Mouse (Mus musculus) adipocyte (in vitro differentiated cells): ENCODE results near the gene Fam163b.

Experiments
- DNase-seq: peaks from one replicate; pipeline ENCODE4 v3.0.0-alpha.2; 2016; ENCODE audit warnings: low spot score

Fam163b gene

DNA sequence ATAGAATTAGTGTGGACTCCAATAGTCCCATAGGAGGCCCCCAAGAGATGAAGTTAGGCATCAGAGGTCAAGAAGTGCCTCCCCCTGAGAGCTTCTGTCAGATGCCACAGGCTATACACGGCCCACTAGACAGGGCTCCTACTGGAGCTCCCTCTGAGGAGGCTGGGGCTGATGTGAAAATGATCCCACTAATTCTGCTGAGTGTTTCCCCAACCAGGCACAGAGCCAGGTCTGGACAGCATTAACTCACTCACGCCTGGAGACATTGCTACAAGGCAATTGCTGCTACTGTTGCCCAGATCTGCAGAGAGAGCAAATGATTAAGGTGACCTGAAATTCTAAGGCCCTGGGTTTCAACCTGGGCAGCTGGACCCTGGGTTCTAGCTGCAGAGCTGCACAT lies 56.5 kb downstream of the Fam163b start:
- no peak for DNase-seq

DNA sequence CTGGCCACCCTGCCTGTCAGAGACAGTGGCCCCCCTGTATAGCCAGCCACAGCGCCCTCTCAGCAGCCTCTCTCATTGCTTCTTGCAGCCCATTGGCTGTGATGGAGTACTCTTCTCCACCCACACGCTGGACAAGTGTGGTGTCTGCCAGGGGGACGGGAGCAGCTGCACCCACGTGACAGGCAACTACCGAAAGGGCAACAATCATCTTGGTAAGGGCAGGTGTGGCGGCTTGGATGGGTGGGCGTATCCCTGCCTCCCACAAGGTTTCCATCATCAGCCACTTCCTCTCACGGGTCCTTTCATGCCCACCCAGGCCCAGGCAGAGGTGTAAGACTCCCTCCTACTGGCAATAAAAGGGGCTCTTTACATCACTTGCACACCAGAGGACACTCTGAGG lies 57.3 kb downstream of the Fam163b start:
- DNase-seq = no peak

DNA sequence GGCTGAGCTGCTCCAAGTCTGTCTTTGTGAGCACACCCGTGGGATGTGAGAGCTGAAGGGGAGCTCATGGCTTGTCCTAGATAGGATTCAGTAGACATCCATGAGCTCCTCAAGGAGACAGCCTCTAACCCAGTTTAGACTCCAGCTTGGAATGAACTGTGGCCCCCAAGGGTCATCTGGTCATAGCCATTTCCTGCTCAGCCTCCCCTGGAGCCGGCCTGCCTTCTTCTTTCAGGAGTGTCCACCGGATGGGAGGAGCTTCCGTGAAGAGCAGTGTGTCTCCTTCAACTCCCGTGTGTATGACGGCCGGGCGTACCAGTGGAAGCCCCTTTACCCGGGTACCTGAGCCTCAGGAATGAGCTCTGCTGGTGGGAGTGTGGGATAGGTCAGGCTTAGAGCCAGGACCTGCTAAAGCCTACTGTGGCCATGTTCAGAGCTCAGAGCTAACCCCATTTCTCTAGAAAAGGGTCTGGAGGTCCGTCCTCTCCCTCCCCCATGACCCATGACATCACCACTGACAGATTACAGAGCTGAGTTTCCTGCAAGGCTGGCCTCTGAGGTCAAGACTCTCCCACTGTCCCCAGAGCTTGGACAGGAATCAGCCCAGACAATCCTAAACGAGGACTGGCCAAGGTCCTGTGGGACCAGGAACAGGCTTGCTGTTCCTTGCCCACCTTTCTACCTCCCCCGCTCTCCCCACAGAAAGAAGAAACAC lies 58.4 kb downstream of the Fam163b start:
- no peak for DNase-seq

DNA sequence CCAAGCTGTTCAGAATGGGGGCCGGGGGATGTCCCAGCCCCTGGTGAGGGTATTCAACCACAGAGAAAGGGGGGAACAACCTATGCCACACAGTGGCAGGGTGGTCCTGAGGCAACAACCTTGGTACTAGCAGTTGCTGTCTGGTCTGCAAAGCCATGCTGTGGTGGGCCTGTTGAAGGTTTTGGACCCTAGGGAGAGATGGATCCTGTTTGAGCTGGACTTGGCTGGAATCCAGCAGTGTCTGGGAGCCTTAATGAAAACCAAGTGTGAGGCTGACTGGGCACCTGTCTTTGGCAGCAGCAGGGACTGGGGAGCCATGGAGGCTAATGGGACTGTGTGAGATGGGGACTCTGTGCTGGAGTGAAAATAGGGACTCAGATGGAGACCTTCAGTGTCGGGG lies 62.6 kb downstream of the Fam163b start:
- DNase-seq = no peak

DNA sequence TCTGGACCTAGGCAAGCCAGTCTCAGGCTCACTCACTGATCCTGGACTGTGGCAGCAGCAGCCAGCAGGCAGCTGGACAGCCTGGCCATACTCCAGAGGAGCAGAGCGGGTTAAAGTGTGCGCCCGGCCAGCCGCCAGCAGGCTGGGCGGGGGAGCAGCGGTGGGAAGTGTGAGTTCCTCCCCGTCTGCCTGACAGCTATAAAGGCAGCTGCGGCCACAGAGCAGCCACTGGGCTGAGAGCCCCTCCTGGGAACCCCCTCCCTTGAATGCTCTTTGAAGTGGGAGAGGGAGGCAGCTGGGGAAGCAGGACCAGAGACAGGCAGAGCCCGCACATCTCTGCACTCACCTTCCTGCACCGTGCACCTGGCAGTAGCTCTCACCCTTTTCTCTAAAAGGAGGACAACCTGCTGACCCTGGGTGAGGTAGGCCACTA lies 63.1 kb downstream of the Fam163b start, which contains the start of gene Adamtsl2:
TSS of gene Adamtsl2 (plus strand) at position 228 of the 433 bp plus-strand sequence.
- DNase-seq = peak; percentile 80

DNA sequence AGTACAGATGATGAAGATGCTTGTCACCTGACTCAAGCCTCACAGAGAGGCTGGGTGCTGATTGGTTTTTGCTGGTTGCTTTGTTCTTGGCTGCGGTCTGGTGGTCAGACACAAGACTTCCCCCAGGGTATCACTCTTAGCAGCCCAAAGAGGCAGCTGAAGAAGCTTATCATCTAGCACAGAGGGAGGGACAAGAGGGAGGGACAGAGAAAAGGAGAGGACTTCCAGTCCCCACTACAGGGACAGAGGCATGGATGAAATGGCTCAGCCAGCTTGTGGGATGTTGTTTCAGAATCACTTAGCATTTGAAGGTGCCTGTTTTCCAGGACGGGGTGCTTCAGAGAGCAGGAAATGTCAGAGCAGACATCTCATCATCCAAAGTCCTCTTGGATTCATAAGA lies 64.0 kb downstream of the Fam163b start:
- no peak for DNase-seq

DNA sequence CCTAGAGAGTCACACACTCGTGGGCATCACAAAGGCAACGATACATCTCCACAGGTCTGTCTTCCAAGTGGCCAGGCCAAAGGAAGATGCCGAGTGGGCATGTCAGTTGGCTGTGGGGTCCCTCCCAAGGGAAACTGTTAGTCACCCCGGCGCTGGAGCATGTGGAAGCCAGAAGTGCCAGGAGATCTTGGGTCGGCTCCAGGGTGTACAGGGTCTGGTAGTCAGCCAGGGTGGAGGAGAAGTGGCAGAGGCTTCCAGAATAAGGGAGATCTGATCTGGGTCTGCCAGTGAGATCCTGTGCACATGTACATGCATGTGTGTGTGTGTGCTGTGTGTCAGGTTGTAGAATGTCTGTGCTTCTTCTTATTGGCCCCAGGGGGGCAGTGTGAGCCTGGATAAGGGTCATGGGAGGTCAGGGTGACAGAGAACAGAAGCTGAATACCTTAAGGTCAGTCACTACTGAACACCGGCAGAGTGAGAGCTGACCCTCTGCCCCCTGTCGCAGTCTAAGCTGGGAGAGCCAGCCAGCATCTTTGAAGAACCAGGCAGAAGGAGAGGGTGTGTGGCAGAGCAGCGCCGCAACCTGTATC lies 64.5 kb downstream of the Fam163b start:
- DNase-seq = peak; percentile 19

DNA sequence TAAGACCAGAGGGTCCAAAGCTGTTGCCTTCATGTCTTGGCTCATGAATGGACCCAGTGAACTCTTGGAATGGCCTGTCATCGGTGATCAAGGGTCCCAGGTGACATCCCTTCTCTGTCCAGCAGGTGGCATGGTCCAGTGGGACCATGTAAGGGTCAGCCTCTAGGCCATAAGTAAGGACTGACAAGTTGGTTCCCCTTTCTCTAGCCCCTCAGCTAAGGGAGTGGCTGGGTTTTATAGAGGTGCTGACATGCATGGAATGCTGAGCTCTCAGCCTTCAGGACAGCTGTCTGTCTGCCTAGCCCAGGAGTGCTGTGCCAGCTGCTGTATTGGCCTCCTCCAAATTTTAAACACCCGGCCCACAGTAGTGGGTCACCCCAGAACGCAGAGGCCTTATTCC lies 66.8 kb downstream of the Fam163b start:
- DNase-seq = peak; percentile 45

DNA sequence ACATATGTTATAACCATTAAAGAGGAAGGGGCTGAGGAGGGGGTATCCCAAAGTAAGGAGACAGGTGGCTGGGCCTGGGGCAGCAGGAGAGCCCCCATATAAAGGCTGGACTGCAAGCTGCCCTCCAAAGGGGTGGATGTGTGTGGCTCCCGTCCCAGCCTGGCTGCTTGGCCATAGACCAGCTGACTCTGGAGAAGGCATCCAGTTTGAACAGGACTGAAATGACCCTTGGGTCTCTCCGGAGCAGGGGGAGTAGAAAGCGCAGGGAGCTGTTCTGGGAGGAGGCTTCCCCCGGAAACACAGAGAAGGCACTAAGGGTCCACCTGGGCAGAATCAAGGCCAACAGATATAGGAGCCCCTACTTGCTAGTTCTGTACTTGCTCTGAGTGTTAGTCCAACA lies 67.5 kb downstream of the Fam163b start:
- DNase-seq = peak; percentile 47

DNA sequence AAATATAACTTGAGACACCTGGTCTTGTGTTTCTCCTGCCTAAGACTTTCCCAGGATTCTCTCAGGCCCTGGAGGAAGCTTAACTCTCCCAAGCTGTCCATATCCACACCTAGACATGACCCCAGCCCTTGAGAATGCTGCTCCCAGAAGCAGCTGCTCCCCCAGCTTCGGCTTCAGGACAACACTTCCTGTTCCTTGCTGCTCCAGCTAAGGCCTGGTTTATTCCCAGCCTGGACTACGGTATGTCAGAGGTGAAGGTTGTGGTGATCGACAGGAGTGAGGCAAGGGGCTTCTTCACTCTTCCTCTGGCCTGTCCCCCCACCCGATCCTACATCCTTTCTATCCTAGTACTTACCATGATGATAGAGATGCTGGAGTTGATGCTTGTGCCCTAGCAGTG lies 68.9 kb downstream of the Fam163b start:
- DNase-seq = no peak

DNA sequence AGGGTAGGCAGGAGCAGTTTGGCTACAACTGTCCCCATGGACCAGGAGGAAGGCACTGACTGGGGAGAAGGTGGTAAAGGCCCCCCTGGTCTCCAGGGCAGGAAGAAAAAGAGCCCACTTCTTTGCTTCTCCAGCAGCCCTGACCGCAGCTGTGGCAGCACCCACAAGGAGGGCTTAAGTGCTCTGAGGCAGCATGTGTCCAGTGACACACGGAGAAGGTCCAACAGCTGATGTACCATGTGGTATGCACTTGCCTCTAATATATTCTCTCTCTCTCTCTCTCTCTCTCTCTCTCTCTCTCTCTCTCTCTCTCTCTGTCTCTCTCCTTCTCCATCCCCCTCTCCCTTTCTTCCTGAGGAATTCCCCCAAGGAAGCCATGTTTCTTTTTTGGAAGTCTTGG lies 70.3 kb downstream of the Fam163b start, which contains the start of gene Mymk:
TSS of gene Mymk (minus strand) at position 202 of the 400 bp plus-strand sequence.
- DNase-seq = no peak

DNA sequence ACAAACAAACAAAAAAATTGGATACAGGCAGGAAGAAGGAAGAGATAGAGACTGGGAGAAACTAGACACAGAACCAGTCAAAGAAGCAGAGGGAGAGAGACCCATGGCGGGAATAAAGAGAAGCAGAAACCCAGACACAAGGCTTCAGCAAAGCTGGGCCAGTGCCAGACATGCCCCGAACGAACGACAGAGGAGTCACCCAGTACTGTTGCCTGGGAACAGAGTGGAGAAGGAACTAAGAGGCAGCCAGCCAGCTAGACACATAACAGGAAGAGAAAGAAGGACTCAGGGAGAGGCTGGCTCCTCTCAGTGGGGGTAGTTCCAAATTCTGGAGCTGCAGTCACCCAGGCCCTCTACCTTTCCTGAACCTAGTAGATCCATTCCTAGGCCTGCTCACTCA lies 71.2 kb downstream of the Fam163b start:
- peak; percentile 32 for DNase-seq

DNA sequence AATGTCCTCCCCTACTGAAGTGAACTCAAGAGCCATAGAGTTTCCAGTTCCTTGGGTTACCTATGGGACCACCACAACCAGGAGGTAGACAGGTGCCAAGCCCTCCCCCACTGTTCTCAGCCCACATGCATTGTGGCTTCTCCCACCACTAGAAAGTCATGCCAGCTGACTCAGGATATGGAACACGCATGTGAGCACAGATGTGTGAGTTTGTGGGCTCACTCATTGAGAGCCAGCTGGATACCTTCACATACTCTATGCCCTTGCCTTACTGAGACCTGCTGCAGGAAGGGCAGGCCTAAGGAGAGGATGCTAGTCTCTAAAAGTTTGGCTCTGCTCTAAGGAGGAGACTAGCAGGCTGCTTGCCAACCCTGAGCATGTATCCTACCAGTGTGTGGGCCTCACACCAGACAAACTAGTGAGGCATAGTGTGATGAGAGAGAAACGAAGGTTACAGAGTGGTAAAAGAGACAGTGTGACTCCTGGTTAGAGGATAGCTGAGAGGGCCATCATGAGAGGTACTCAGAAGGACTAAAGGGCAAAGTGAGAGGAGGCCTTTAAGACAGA lies 72.0 kb downstream of the Fam163b start:
- no peak for DNase-seq

DNA sequence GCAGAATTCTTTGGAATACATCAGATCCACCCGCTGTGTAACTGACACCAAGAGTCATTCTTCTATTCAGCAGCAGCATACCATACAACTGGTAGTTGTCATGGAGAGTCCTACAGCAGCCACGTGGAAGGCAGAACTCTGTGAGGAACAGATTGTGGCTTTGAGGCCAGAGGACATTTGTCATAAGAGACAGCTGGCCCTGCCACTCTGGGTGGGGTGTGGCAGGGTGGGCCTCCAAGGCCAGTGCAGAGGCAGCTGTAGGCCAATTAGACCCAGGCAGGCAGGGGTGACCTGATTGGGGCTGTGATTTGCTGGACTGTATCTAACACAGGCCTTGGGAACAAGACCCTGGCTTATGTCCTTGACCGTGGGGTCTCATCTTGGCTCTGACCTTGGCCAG lies 72.6 kb downstream of the Fam163b start:
- DNase-seq = no peak

DNA sequence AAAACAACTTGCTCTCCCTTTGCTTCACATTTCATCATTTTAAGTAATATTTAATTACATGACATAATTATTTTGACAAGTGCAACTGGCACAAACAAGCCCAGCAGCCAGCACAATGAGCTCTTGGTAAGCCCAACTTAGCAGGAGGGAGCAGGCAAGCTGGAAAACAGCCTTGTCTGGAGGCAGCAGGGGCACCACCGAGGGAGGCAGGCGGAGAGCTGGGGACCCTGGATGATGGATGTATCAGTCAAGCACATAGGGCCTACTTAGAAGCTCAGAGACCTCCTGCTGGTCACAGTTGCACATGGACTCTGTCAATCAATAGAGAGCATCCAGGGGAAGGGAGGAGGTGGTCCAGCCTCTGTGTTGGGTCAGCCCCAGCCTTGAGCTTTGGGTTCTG lies 74.3 kb downstream of the Fam163b start:
- DNase-seq = no peak

DNA sequence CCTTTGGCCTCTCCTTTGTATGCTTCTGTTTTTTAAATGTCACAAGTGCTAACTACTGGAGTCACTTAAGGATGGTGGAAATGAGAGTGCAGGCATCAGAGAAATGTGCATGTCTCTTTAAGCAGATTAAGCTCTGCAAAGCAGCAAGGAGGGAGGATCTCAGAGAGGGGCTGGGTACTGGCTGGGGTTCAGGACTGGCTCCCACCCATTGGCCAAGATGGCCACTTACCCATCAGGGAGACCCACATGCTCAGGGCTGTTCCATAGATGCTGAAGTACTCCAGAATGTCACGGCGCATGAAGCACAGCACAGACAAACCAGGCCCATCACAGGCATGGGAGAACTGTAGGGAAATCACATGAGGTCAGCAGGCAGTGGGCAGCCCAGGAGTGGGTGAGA lies 75.2 kb downstream of the Fam163b start:
- no peak for DNase-seq
